Mouse (Mus musculus) embryonic facial prominence, embryonic 12.5 days (tissue): ENCODE measurements at regions not wholly inside any gene's neighbourhood (a gene's known extent, or its start where the extent isn't known, plus 50 kb on each side); places are given as distances from the start of the nearest gene placed in this dataset.
"Not testable (repeated sequence)": the region's sequence is repeated elsewhere in the genome, so short reads cannot be mapped to it uniquely, and the experiment has no call there.

Experiments
- ATAC-seq: fragments of 200-750 bp; cut with Nextera tagmentation; 2 replicates; pipeline ENCODE4 v1.8.0; 2017; ENCODE audit not compliant: insufficient number of reproducible peaks, insufficient read depth, low FRiP score, low TSS enrichment
- H3K27ac ChIP-seq: fragments of 300-500 bp; sonication (generic); 2 replicates; pipeline ENCODE4 v1.5.1; 2016; ENCODE audit warnings: mild to moderate bottlenecking
- H3K27me3 ChIP-seq: fragments of 300-500 bp; sonication (generic); 2 replicates; pipeline ENCODE4 v1.6.1; 2016; ENCODE audit warnings: mild to moderate bottlenecking, moderate library complexity
- H3K36me3 ChIP-seq: fragments of 300-500 bp; sonication (generic); 2 replicates; pipeline ENCODE4 v1.6.1; 2016; ENCODE audit warnings: mild to moderate bottlenecking
- H3K4me1 ChIP-seq: fragments of 300-500 bp; sonication (generic); 2 replicates; pipeline ENCODE4 v1.6.1; 2016
- H3K4me2 ChIP-seq: fragments of 300-500 bp; sonication (generic); replicated peaks from 2 replicates; pipeline ENCODE4 v1.6.1; 2016; ENCODE audit warnings: mild to moderate bottlenecking, moderate library complexity
- H3K4me3 ChIP-seq: fragments of 300-500 bp; sonication (generic); 2 replicates; pipeline ENCODE4 v1.5.1; 2016; ENCODE audit warnings: mild to moderate bottlenecking
- H3K9ac ChIP-seq: fragments of 300-500 bp; sonication (generic); 2 replicates; pipeline ENCODE4 v1.6.1; 2016; ENCODE audit warnings: mild to moderate bottlenecking, moderate library complexity
- H3K9me3 ChIP-seq: fragments of 300-500 bp; sonication (generic); 2 replicates; pipeline ENCODE4 v1.6.1; 2016; ENCODE audit warnings: mild to moderate bottlenecking, moderate library complexity
- WGBS: fragments of 180-500 bp; shearing (Covaris S2); methylation state at CpG from one replicate; pipeline ENCODE4 v1.1.7; 2016; 5-methylcytosine and 5-hydroxymethylcytosine counted together

DNA sequence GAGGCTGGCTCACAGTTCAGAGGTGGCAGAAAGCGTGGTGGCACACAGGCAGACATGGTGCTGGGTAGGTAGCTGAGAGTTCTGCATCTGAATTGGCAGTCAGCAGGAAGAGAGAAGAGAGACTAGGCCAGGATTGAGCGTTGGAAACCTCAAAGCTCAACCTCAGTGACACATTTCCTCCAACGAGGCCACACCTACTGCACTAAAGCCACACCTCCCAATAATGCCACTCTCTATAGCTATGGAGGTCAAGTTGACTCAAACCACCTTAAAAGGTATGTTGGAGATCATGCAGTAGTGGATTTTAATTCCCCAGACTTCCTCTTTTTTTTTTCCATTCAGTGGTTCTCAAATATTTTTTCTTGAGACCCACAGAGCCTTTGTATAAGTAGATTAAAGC lies 57.1 kb downstream of the Ccdc54 start:
- Histone ChIP-seq H3K36me3 (no peaks in the 10 kb centered on the region), H3K27ac (no peak overlapping the region), H3K4me2 (no peak overlapping the region), H3K9ac (no peak overlapping the region), H3K4me3 (no peak overlapping the region), H3K4me1 (no peaks in the 10 kb centered on the region), H3K27me3 (no peaks in the 10 kb centered on the region), H3K9me3 (no peaks in the 10 kb centered on the region)
- WGBS = 68% methylated on average over 3 of the region's 3 CpGs
- ATAC-seq = no peak

DNA sequence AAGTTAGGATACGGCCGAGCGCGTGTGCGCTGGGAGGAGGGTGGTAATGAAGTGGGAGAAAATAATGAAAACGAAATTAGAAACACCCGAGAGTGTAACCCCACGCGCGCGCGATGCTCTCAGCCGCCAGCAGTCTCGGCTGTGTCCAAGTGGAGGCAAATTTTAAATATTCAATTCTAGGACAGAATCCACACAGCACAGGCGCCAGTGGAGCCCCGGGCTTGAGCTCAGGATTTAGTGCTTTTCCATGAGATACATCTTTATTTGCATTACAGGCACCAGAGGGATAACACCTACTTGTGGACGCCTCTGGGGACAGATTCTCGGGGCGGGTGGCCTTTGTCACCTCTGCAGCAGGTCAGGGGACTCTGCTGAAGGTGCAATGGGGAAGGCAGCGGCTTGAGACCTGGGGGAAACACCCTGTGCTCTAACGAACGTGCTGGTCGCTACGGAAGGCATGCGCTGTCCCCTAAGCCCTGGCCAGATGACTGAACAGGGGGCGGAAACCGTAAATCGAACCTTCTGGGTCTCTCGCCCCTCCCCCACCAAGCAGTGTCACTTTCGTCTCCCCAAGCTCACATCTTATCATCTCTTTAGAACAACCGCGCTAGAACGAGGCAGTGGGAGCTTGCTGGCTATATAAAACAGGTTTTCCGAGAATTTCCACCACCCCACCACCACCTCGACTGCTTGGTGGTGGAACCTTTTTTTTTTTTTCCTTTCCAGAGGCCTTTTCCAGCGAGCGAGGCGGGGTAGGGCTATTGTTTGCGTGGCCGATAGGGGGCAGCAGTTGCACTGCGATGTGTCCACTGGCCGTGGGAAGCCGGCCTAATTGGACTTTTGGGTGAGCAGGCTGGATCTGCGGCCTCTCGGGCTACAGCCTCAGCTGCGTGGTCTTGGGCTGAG lies 61.2 kb downstream of the Ccdc54 start:
- Histone ChIP-seq H3K36me3 (no peaks in the 10 kb centered on the region), H3K4me2 (peak overlapping the region; percentile 97), H3K27me3 (no peaks in the 10 kb centered on the region), H3K4me3 (peak overlapping the region; percentile 73), H3K27ac (peak overlapping the region; percentile 91), H3K4me1 (no peaks in the 10 kb centered on the region), H3K9ac (peak overlapping the region; percentile 83), H3K9me3 (no peaks in the 10 kb centered on the region)
- 0 out of 2 replicates have a peak, but pooled peaks have one; percentile 19 for ATAC-seq
- under 1% methylated on average over 46 of the region's 46 CpGs for WGBS

GRCm38 (mm10) chr16:50528677-50529510 lies 62.1 kb downstream of the Ccdc54 start:
- Histone ChIP-seq H3K27me3 (no peaks in the 10 kb centered on the region), H3K4me3 (peak overlapping the region; percentile 73), H3K9ac (peak overlapping the region; percentile 83), H3K27ac (peak overlapping the region; percentile 91), H3K9me3 (no peaks in the 10 kb centered on the region), H3K36me3 (no peaks in the 10 kb centered on the region), H3K4me2 (peak overlapping the region; percentile 97), H3K4me1 (no peaks in the 10 kb centered on the region)
- WGBS = under 1% methylated on average over 71 of the region's 81 CpGs
- peak; percentile 85 for ATAC-seq

DNA sequence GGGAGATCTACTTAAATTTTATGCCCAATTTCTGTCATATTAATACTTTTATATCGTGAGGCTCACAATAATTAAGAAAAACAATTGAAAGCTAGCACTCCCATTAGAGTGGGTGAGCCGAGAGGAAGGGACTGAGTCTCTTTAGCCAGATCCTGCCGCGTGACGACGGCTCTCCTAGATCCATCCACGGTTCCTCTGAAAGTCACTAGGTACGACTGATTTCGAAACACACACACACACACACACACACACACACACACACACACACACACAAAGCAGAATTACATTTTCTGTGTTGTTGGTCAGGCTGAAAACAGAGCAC lies 62.6 kb downstream of the Ccdc54 start:
- H3K27me3 ChIP-seq = no peaks in the 10 kb centered on the region
- H3K9ac ChIP-seq = peak overlapping the region; percentile 83
- no peaks in the 10 kb centered on the region for H3K9me3 ChIP-seq
- H3K4me1 ChIP-seq = no peaks in the 10 kb centered on the region
- peak overlapping the region; percentile 97 for H3K4me2 ChIP-seq
- peak overlapping the region; percentile 91 for H3K27ac ChIP-seq
- no peaks in the 10 kb centered on the region for H3K36me3 ChIP-seq
- H3K4me3 ChIP-seq = peak overlapping the region; percentile 73
- ATAC-seq = peak; percentile 17; the same call in 1 of the 2 replicates
- WGBS = under 1% methylated on average over 9 of the region's 9 CpGs

DNA sequence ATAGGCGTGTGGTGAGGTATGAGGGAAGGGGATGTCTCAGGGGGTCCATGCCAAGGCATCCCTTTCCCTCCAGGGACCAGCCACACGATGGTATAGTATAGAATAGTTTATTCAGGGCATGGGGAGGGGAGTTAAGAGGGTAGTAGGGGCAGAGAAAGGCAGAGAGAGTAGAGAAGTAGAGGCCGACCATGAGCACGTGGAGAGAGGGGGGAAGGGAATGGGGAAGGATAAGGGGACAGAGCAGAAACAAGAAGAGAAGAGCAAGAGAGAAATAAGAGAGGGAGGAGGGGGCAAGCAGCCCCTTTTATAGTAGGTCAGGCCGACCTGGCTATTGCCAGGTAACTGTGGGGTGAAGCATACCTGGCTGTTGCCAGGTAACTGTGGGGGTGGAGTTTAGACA lies 64.0 kb downstream of the Ccdc54 start:
- not testable (repeated sequence) for ATAC-seq, H3K4me1 ChIP-seq, H3K9ac ChIP-seq, H3K4me3 ChIP-seq, H3K9me3 ChIP-seq, H3K27ac ChIP-seq, H3K36me3 ChIP-seq, H3K27me3 ChIP-seq, H3K4me2 ChIP-seq
- 82% methylated on average over 5 of the region's 5 CpGs for WGBS

DNA sequence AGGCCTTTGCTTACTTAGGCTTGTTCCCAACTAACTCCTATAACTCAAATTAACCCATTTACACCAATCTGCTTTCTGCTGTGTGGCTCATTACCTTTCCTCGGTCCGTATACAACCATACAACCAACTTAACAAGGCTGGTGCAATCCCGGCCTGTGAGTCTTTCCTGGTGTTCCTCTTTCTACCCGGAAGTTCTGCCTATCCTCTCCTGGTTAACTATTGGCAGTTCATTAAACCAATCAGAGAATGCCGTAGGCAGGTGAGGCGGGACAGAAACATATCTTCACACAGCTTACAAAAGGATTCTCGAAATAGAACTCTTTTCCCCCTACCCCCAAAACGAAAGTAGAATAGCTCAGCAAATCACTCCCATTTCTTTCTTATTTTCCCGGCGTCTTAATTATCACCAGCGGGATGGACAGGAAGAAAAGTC lies 65.0 kb downstream of the Ccdc54 start:
- Histone ChIP-seq H3K36me3 (no peaks in the 10 kb centered on the region), H3K9me3 (no peaks in the 10 kb centered on the region), H3K27ac (no peak overlapping the region), H3K4me3 (no peak overlapping the region), H3K9ac (no peak overlapping the region), H3K4me1 (no peaks in the 10 kb centered on the region), H3K27me3 (no peaks in the 10 kb centered on the region), H3K4me2 (no peak overlapping the region)
- whole genome bisulfite sequencing = 91% methylated on average over 11 of the region's 11 CpGs
- no peak for ATAC-seq

GRCm38 (mm10) chr16:50525504-50525903 lies 65.5 kb downstream of the Ccdc54 start:
- Histone ChIP-seq H3K9me3 (no peaks in the 10 kb centered on the region), H3K27me3 (no peaks in the 10 kb centered on the region), H3K27ac (no peak overlapping the region), H3K36me3 (no peaks in the 10 kb centered on the region), H3K4me2 (no peak overlapping the region), H3K4me1 (no peaks in the 10 kb centered on the region), H3K9ac (no peak overlapping the region), H3K4me3 (no peak overlapping the region)
- no peak for ATAC-seq
- 89% methylated on average over 9 of the region's 9 CpGs for whole genome bisulfite sequencing

DNA sequence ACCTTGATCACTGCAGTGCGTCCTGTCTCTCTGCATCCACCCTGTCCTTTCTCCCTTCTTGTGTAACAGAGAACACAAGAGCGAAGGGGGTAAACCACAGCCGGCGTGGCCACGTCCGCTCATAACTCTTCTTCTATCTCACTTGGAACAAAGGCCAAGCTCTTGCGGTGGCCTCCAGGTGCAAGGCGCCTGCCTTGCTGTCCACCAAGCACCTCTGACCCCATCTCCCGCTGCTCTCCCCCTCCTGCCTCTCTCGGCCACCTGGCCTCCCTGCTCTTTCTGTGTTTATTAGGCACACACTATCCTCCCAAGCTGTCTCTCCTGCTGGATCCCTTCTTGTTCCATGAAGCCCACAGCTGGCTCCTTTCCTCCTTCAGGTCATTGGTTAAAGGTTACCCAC lies 71.3 kb downstream of the Ccdc54 start:
- H3K9ac ChIP-seq = no peak overlapping the region
- no peaks in the 10 kb centered on the region for H3K9me3 ChIP-seq
- H3K36me3 ChIP-seq = no peaks in the 10 kb centered on the region
- H3K4me2 ChIP-seq = no peak overlapping the region
- WGBS = 80% methylated on average over 10 of the region's 10 CpGs
- H3K4me1 ChIP-seq = no peaks in the 10 kb centered on the region
- ATAC-seq = no peak
- H3K27ac ChIP-seq = no peak overlapping the region
- H3K27me3 ChIP-seq = no peaks in the 10 kb centered on the region
- no peak overlapping the region for H3K4me3 ChIP-seq

- H3K4me1 ChIP-seq = no peaks in the 10 kb centered on the region
- no peak overlapping the region for H3K4me2 ChIP-seq
- 81% methylated on average over 11 of the region's 11 CpGs for WGBS
- no peaks in the 10 kb centered on the region for H3K27me3 ChIP-seq
- H3K4me3 ChIP-seq = no peak overlapping the region
- no peak overlapping the region for H3K27ac ChIP-seq
- H3K36me3 ChIP-seq = no peaks in the 10 kb centered on the region
- H3K9ac ChIP-seq = no peak overlapping the region
- no peaks in the 10 kb centered on the region for H3K9me3 ChIP-seq
- no peak for ATAC-seq
Measured at GRCm38 (mm10) chr16:50516579-50516978, 74.4 kb downstream of the Ccdc54 start.

GRCm38 (mm10) chr16:50515039-50515438 lies 75.9 kb downstream of the Ccdc54 start:
- ATAC-seq = no peak
- 90% methylated on average over 8 of the region's 8 CpGs for WGBS
- H3K27me3 ChIP-seq = no peaks in the 10 kb centered on the region

DNA sequence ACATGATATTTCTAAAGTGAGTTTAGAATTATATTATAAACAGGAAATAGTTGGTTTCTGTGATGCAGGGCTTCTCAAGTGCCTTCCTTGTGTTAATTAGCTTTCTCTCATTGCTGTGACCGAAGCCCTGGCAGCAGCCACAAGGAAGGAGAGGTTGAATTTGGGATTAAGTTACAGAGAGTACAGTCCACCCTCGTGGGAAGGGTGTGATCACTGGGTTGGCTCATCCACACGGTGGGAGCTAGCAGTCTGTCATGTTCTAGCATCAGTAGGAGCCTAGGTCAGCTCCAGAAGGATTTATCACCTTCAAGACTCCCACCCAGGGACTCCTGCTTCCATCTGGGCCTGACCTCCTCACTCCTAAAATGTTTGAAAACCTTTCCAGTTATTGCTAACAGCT lies 78.9 kb downstream of the Ccdc54 start:
- Histone ChIP-seq H3K9ac (no peak overlapping the region), H3K4me1 (no peaks in the 10 kb centered on the region), H3K27ac (no peak overlapping the region), H3K4me2 (no peak overlapping the region), H3K9me3 (no peaks in the 10 kb centered on the region), H3K4me3 (no peak overlapping the region), H3K27me3 (no peaks in the 10 kb centered on the region), H3K36me3 (no peaks in the 10 kb centered on the region)
- ATAC-seq = no peak
- 32% methylated on average over 3 of the region's 3 CpGs for WGBS

More at GRCm38 (mm10) chr16:50515039-50515438, 75.9 kb downstream of the Ccdc54 start:
- Histone ChIP-seq H3K4me1 (no peaks in the 10 kb centered on the region), H3K9me3 (no peaks in the 10 kb centered on the region), H3K27ac (no peak overlapping the region), H3K9ac (no peak overlapping the region), H3K4me2 (no peak overlapping the region), H3K36me3 (no peaks in the 10 kb centered on the region), H3K4me3 (no peak overlapping the region)

- 53% methylated on average over 4 of the region's 4 CpGs for WGBS
- Histone ChIP-seq H3K36me3 (no peaks in the 10 kb centered on the region), H3K27ac (no peak overlapping the region), H3K4me2 (no peak overlapping the region), H3K4me3 (no peak overlapping the region), H3K9ac (no peak overlapping the region), H3K27me3 (no peaks in the 10 kb centered on the region), H3K9me3 (no peaks in the 10 kb centered on the region), H3K4me1 (no peaks in the 10 kb centered on the region)
- ATAC-seq = no peak
Measured at GRCm38 (mm10) chr16:50509529-50509895, 77.3 kb upstream of the Bbx start.
